Mouse (Mus musculus) cerebellum, adult 2 months (tissue): ENCODE measurements around the gene Il10rb.

ENCODE experiments used
- CTCF ChIP-seq: fragments of 200-500 bp; IDR thresholded peaks from 2 replicates; pipeline ENCODE4 v1.5.1; 2011; ENCODE audit warnings: low read depth, mild to moderate bottlenecking, control low read depth, low read length, moderate library complexity, borderline replicate concordance; ENCODE audit not compliant: insufficient read depth
- POLR2A ChIP-seq: fragments of 200-500 bp; IDR thresholded peaks from 2 replicates; pipeline ENCODE4 v1.6.1; 2011; ENCODE audit warnings: low read length, control low read depth, borderline replicate concordance; ENCODE audit not compliant: insufficient read depth

DNA sequence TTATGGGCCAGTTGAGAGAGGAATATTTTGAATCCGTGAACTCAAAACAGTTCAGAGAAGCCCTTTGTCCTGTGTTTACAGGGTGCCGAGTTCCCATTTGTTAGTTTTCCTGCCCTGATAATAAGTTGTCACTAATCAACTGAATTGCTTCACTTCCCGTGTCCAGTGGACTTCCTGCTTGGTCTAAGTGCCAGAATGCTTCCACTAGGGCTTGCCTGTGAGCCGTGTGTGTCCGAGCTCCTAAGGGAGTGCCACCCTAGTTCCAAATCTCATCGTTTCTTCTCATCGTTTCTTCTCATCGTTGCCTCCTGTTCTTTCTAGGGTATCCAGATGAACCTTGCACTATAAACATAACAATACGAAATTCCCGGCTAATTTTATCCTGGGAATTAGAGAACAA is 20.3 kb upstream of the Il10rb start:
- TF ChIP-seq CTCF (no peak), POLR2A (no peak)
